Mouse (Mus musculus) erythroblast, embryonic 14.5 days (primary cell): ENCODE data around the gene Xdh.

Experiments
- GATA1 ChIP-seq: IDR thresholded peaks from 2 replicates; pipeline ENCODE4 v1.6.1; 2012; ENCODE audit warnings: low read length, inconsistent platforms, mixed read lengths
- TAL1 ChIP-seq: IDR thresholded peaks from 3 replicates; pipeline ENCODE4 v1.6.1; 2012; ENCODE audit warnings: low read length, inconsistent platforms, mixed read lengths

GRCm38 (mm10) chr17:73906076-73906475 lies 43.9 kb downstream of the Xdh start:
- TF ChIP-seq GATA1 (no peak), TAL1 (no peak)
